Mouse (Mus musculus) C2C12 (cell line): ENCODE data around the gene Pde10a. TPM values are rescaled to one million over a fixed set of nuclear protein-coding genes. Genes with fewer than 3 reads are reported as not detected.

Source experiments
- H3K27me3 ChIP-seq: one replicate; pipeline ENCODE4 v1.6.1; 2011; ENCODE audit not compliant: control insufficient read depth, insufficient read depth, insufficient read length
- H3K36me3 ChIP-seq: one replicate; pipeline ENCODE4 v1.6.1; 2011; ENCODE audit not compliant: control insufficient read depth, insufficient read depth
- H3K4me3 ChIP-seq: one replicate; pipeline ENCODE4 v1.5.1; 2011; ENCODE audit warnings: mild to moderate bottlenecking, control low read depth; ENCODE audit not compliant: poor library complexity, insufficient read depth, severe bottlenecking
- H3K79me2 ChIP-seq: one replicate; pipeline ENCODE4 v1.6.1; 2011; ENCODE audit not compliant: control insufficient read depth, insufficient read depth
- H3K79me3 ChIP-seq: one replicate; pipeline ENCODE4 v1.6.1; 2011; ENCODE audit warnings: low read depth, control low read depth
- H3ac ChIP-seq: one replicate; pipeline ENCODE3; 2011; ENCODE audit warnings: low read depth; ENCODE audit not compliant: control insufficient read depth, insufficient read length
- CEBPB ChIP-seq: IDR thresholded peaks from one replicate; pipeline ENCODE4 v1.6.1; 2011; ENCODE audit warnings: low read depth, mild to moderate bottlenecking, control low read depth, moderate library complexity
- CTCF ChIP-seq: IDR thresholded peaks from one replicate; pipeline ENCODE4 v1.5.1; 2011; ENCODE audit not compliant: control insufficient read depth, insufficient read depth, insufficient read length
- FOSL1 ChIP-seq: IDR thresholded peaks from one replicate; pipeline ENCODE4 v1.8.0; 2011; ENCODE audit warnings: mild to moderate bottlenecking, low read length; ENCODE audit not compliant: poor library complexity, insufficient read depth, severe bottlenecking
- MAX ChIP-seq: IDR thresholded peaks from one replicate; pipeline ENCODE4 v1.6.1; 2011; ENCODE audit warnings: mild to moderate bottlenecking, control low read depth
- MYOD1 ChIP-seq: IDR thresholded peaks from one replicate; pipeline ENCODE4 v1.6.1; 2011; ENCODE audit warnings: low read depth; ENCODE audit not compliant: control insufficient read depth, insufficient read length
- MYOG ChIP-seq: IDR thresholded peaks from one replicate; pipeline ENCODE4 v1.6.1; 2011; ENCODE audit not compliant: control insufficient read depth, insufficient read length; ENCODE audit errors: extremely low read depth
- USF1 ChIP-seq: IDR thresholded peaks from one replicate; pipeline ENCODE4 v1.6.1; 2011; ENCODE audit warnings: low read depth, mild to moderate bottlenecking, control low read depth, moderate library complexity
- polyA plus RNA-seq: library from polyadenylated mRNA; unstranded; fragments of >200 nt; fragmentation: generic; extraction: Trizol; gene quantifications from one replicate; pipeline ENCODE4 v1.2.1, GENCODE M21; 2012; ENCODE audit warnings: missing spikeins

Pde10a gene
- polyA plus RNA-seq, 1 experiment: 0.83 TPM

DNA sequence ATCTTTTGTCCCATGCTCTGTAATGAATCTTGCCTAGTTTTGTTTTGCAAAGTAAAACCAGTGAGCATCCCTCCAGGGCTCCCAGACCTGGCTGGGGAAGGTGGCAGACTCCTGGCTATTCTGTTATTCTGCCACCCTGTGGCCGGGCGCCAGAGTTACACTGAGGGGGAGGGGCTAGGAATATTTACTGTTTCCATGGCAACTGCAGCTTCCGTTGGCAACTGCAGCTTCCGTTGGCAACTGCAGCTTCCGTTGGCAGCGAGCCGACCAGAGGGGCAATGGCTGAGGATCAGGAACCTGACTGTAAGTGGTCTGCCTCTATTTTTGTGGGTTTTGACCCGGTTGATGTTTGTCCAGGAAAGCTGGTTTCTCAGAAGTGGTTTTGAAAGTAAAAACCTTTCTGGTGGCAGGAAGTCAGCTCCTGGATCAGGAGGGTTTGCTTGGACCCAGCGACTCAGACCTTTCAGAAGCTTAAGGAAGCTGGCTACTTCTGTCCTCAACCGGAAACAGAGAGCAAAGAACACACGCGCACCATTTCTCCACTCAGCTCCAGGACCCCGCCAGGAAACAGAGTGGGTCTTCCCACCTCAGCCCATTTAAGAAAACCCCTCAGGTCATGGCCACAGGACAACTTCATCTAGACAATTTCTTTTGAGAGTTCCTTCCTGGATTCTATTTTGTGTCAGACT, 463.1 kb downstream of the Pde10a start, which contains the start of gene 1700010I14Rik:
TSS of gene 1700010I14Rik (plus strand) at position 215 of the 689 bp plus-strand sequence.
- Histone ChIP-seq H3K27me3 (no peaks in the 10 kb centered on the region), H3K4me3 (no peak within 1 kb of the TSS), H3K79me2 (no peaks in the 10 kb centered on the region), H3ac (no peak within 1 kb of the TSS), H3K79me3 (no peaks in the 10 kb centered on the region), H3K36me3 (no peaks in the 10 kb centered on the region)
- no peak for TF ChIP-seq FOSL1
- no peak for TF ChIP-seq MYOG
- TF ChIP-seq MYOD1: no peak
- no peak for TF ChIP-seq CTCF
- TF ChIP-seq USF1: no peak
- no peak for TF ChIP-seq CEBPB

DNA sequence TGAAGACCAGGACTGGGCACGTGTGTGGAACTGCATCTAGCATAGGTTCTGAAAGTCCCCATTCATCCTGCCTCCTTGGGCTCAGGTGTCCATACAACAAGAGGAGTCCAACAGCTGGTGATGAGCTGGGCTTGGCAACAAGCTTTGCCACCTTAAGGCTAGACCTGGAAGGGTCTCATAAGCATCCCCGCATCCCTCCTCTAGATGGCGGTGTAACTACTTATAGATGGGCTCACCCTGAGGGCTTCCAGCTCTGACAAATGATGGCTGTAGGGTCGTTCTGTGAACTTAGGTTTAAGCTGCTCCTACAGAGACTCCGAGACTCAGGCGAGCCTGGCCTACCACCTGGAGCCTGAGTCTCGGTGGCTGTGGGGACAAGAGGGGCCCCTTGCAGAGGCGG, 466.0 kb downstream of the Pde10a start:
- Histone ChIP-seq H3K27me3 (no peaks in the 10 kb centered on the region), H3K79me2 (no peaks in the 10 kb centered on the region), H3K79me3 (no peaks in the 10 kb centered on the region), H3K36me3 (no peaks in the 10 kb centered on the region), H3K4me3 (no peak overlapping the region), H3ac (no peak overlapping the region)
- TF ChIP-seq FOSL1 (no peak), MYOG (no peak), MYOD1 (no peak), MAX (no peak), USF1 (no peak), CEBPB (no peak), CTCF (no peak)

DNA sequence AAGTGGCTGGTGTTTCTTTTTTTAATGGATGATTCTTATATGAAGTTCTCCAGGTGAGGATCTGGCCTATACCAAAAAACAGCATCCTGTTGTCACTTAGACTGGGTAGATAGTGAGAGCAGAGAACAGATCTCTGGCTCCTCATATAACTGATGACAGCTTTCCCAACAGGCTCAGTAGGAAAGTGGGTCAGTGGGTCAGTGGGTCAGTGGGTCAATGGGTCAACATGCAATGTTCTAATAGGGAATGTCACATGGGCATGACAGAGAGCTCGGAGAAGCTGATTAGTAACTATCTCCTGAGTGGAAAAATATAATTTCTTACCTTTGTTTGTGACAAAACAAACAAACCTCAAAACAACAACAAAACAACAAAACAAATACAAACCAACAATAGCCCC, 470.2 kb downstream of the Pde10a start:
- no peaks in the 10 kb centered on the region for H3K36me3 ChIP-seq
- H3K27me3 ChIP-seq: no peaks in the 10 kb centered on the region
- TF ChIP-seq FOSL1: no peak
- TF ChIP-seq CTCF: no peak
- no peak for TF ChIP-seq MYOD1
- TF ChIP-seq MYOG: no peak
- TF ChIP-seq MAX: no peak
- no peak for TF ChIP-seq USF1
- TF ChIP-seq CEBPB: no peak
- no peak overlapping the region for H3K4me3 ChIP-seq
- no peak overlapping the region for H3ac ChIP-seq
- H3K79me2 ChIP-seq: no peaks in the 10 kb centered on the region
- no peaks in the 10 kb centered on the region for H3K79me3 ChIP-seq

DNA sequence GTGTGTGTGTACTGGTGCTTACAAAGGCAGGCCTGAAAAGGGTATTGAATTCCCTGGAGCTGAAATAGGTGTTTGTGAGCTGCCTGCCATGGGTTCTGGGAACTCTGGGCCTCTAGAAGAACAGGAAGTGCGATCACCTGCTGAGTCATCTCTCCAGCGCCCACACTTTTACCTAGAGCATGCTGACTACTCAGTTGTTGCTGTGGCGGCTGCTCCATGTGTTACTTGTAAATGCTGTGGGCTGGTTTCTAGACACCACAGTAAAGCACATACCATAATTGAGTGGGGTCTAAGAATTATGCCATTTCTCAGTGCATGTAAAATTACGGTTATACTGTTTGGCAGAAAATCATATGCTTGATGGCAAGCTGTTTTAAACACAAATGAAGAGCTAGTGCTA, 477.3 kb downstream of the Pde10a start:
- TF ChIP-seq MYOG: no peak
- TF ChIP-seq MAX: no peak
- no peak for TF ChIP-seq CEBPB
- no peak for TF ChIP-seq FOSL1
- TF ChIP-seq CTCF: no peak
- no peaks in the 10 kb centered on the region for H3K79me3 ChIP-seq
- H3K36me3 ChIP-seq: no peaks in the 10 kb centered on the region
- H3K4me3 ChIP-seq: no peak overlapping the region
- no peak overlapping the region for H3ac ChIP-seq
- H3K27me3 ChIP-seq: no peaks in the 10 kb centered on the region
- H3K79me2 ChIP-seq: no peaks in the 10 kb centered on the region

DNA sequence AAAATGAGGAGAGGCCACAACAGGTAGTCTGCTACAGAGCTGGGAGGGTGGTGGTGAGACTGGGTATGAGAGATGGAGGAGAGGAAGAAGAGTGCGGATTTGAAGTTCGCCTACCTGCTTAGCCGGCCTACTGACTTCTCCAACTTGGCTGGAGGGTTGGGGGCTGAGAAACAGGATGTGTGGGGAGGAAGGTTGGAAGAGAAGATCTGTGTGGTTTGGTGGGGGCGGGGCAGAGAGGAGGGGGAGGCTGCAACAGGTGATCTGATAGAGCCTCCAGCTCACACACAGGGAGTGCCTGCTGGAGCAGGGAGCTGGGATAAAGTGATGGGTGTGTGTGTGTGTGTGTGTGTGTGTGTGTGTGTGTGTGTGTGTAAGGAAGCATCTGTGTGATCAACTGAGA, 479.3 kb downstream of the Pde10a start:
- Histone ChIP-seq H3K4me3 (no peak overlapping the region), H3K36me3 (no peaks in the 10 kb centered on the region), H3K79me3 (no peaks in the 10 kb centered on the region), H3ac (no peak overlapping the region), H3K27me3 (no peaks in the 10 kb centered on the region), H3K79me2 (no peaks in the 10 kb centered on the region)
- TF ChIP-seq CEBPB (no peak), MYOD1 (no peak), USF1 (no peak), MYOG (no peak), FOSL1 (no peak)
